Mouse (Mus musculus) heart, adult 2 months (tissue): Measurements from ENCODE around the gene Oxsm.

Experiments used
- CTCF ChIP-seq: fragments of 200-600 bp; IDR thresholded peaks from 2 replicates; pipeline ENCODE4 v1.8.1; 2022; ENCODE audit warnings: antibody characterized with exemption, mild to moderate bottlenecking, moderate library complexity
- EP300 ChIP-seq: fragments of 200-500 bp; IDR thresholded peaks from 2 replicates; pipeline ENCODE4 v1.6.1; 2011; ENCODE audit warnings: low read depth, low read length, control low read depth; ENCODE audit not compliant: insufficient read depth
- POLR2A ChIP-seq: fragments of 200-500 bp; IDR thresholded peaks from 2 replicates; pipeline ENCODE4 v1.6.1; 2011; ENCODE audit warnings: mild to moderate bottlenecking, low read depth, low read length, control low read depth; ENCODE audit not compliant: insufficient read depth

GRCm38 (mm10) chr14:16269776-16270175, 20.2 kb upstream of the Oxsm start:
- TF ChIP-seq CTCF (no peak), POLR2A (no peak), EP300 (no peak)
